Mouse (Mus musculus): ENCODE data around the gene Cenpe.
A peak's percentile ranks its signal among the peaks of the same experiment; 100 is the strongest.

Gene Cenpe

GRCm38 (mm10) chr3:135280669-135281415 lies 68.5 kb downstream of the Cenpe start, which contains the start of gene Bdh2:
TSS of gene Bdh2 (plus strand) at chr3:135281221.
- peak; percentile 70 for DNase-seq (ENCODE audit: low spot score)

DNA sequence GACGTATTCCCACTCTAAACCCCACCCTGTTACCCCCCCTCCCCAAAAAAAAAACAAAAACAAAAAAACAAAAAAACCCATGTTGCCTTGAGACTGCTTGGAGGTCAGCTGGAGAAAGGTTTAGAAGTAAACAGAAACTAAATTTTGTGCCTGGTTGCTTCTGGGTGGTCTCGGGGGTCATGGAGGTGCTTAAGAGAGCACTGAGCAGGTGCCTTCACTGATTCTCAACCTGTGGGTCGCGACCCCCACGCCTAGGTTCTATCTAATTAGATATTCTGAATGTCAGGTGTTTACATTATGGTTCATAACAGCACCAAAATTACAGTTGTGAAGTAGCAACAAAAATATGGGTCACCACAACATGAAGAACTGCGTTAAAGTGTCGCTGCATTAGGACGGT lies 69.4 kb downstream of the Cenpe start:
- no peak for DNase-seq (ENCODE audit: low spot score)

DNA sequence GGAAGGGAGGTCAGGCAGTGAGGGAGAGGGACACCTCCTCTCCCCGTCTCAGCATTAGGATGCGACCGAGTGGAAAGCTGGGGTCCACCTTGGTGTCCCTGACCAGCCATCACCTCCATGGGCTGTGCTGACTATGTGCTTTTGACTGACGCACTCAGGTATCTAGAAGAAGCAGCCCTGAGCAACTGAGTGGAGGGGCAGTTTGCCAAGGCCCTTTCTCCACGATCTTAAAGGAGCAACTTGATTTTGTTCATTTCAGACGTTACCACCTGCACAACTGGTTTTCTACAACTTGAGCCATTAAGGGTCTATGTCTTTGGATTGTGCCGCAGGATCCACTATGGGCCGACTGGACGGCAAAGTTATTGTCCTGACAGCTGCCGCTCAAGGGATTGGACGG lies 72.9 kb downstream of the Cenpe start:
- no peak for DNase-seq (ENCODE audit: low spot score)

- no peak for DNase-seq (ENCODE audit: low spot score)
Measured at GRCm38 (mm10) chr3:135285807-135286206, 73.5 kb downstream of the Cenpe start.

- DNase-seq (ENCODE audit: low spot score): no peak
Measured at GRCm38 (mm10) chr3:135288138-135288750, 75.9 kb downstream of the Cenpe start.

GRCm38 (mm10) chr3:135289148-135289547 lies 76.8 kb downstream of the Cenpe start:
- no peak for DNase-seq (ENCODE audit: low spot score)

- no peak for DNase-seq (ENCODE audit: low spot score)
Measured at GRCm38 (mm10) chr3:135290249-135290894, 78.0 kb downstream of the Cenpe start.

GRCm38 (mm10) chr3:135293703-135294102 lies 81.4 kb downstream of the Cenpe start:
- no peak for DNase-seq (ENCODE audit: low spot score)

DNA sequence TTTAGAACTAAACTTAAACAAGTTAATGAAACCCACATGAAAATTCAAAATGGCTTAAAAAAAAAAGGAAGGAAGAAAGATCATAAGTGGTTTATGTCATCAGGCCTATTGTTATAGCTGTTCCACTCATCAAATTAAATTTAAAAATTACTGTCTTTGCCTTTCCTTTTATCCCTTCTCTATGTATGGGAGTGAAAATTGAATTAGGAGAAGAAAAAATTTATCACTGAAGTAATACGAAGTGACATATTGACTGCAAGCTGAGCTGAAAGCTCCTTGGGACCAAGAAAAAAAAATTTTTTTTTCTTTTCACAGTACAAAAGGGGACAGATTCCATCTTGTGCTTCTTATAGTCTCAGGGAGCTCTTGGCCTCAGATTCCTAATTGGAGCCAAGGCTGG lies 83.2 kb downstream of the Cenpe start:
- no peak for DNase-seq (ENCODE audit: low spot score)

DNA sequence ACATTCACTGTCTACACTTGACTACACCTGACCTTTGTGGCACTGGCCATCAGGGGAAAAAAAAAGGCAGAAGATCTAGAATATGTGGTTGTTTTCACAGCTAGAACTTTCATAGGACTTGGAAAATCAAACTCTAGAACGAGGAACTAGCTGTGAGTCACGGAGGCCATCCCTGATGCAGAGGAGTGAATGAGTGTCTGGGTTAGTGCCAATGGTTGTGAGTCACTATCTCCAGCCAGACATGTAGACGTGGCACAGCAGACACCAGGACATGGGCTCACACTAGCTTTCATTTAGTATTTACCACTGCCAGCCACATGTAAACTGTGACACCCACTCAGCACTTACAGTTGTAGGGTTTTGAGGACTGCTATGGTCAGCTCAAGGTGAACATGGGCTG lies 86.2 kb downstream of the Cenpe start:
- peak; percentile 33 for DNase-seq (ENCODE audit: low spot score)

DNA sequence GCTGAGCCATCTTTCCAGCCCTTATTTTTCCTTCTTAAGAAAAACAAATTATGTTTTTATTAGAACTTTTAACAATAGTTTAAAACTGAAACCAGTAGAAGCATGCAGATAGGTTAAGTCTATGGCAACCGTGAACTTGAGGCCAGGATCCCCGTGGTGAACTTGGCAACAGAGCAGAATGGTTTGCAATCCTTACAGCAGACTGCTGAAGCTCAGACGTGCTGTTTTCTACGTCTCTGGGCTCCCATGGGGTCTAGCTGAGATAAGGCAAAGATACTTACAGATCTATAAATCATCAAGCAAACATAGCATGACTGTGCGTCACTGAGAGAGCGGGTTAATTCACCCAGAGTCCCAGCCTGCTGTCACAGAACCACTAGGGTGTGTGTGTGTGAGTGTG lies 87.7 kb downstream of the Cenpe start:
- no peak for DNase-seq (ENCODE audit: low spot score)

- no peak for DNase-seq (ENCODE audit: low spot score)
Measured at GRCm38 (mm10) chr3:135304060-135304459, 91.7 kb downstream of the Cenpe start.

DNA sequence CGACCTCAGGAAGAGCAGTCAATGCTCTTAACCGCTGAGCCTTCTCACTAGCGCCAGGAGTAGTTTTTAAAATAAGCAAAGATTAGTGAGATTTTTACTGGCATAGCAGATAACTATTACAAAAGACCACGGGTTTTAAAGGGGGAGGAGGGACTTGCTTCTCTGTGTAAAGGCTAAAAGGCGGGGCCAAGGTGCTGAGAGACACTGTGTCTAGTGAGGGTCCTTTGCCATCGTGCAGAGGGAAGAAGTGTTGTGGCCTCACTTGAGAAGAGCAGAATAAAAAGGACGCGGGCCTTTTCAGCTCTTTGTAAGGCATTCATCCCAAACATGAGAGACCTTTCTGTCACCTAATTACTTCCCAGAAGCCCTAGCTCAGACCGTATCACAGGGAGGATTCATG lies 92.2 kb downstream of the Cenpe start:
- DNase-seq (ENCODE audit: low spot score): no peak

DNA sequence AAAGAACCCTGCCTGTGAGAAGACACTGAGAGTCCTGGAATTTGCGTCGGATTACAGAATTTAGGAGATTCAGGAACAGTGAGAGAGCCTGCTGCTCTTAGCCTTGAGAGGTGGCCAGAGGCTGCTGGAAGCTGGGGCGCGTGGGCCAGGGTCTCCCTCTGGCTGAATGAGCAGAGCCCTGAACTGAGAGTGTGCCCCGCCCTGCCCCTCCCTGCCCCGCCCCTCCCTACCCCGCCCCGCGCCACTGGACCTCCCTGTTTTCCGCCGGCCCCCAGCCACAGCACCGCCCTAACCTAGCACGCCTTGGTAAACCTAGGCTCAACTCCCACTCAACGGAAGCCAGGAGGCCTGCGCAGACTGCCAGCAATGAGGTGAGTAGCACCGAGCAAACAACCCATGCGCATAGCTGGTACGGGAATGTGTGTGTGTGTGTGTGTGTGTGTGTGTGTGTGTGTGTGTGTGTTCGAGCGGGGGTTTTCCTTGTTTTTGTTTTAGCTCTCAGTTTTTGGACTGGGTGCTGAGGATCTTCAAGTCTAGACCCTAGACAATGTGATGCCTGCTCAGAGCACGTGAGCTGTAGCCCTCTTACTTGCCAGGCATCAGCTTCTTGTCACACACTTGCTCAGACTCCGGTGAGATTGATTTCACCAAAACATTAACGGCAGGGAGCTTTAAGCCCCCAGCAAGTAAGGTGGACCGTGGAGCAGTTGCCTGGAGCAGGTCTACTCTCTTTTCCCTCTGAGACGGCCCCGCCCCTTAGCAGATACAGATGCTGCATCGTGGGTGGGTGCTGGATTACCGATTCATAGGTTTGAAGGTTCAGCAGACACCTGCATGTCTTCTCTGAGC lies 95.3 kb downstream of the Cenpe start, which contains the start of gene Slc9b2:
Gene Slc9b2, plus strand, starts transcription at position 290 of the 849 bp plus-strand sequence.
- peak; percentile 20 for DNase-seq (ENCODE audit: low spot score)

- DNase-seq (ENCODE audit: low spot score): no peak
Measured at GRCm38 (mm10) chr3:135312916-135313491, 100.7 kb downstream of the Cenpe start.

- no peak for DNase-seq (ENCODE audit: low spot score)
Measured at GRCm38 (mm10) chr3:135313727-135314126, 101.4 kb downstream of the Cenpe start.

DNA sequence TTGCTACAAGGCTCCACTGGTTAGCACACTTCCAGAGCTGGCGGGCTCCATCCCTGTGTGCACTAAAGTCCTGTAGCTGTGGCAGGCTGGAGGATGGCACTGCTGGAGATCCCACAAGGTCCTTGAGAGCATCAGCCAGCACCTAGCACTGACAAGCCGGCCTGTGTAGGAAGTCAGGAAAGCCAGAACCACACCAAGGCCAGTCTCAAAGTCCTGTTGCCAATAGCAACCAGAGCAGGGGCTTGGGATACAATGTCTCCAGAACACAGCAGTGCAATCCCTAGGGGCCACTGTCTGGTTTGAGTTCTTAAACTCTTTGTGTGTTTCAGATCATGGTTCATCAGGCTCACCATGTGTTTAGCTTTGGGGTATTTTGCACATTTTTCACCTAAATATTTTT lies 102.5 kb downstream of the Cenpe start:
- no peak for DNase-seq (ENCODE audit: low spot score)

GRCm38 (mm10) chr3:135315720-135316425 lies 103.5 kb downstream of the Cenpe start:
- DNase-seq (ENCODE audit: low spot score): no peak

- no peak for DNase-seq (ENCODE audit: low spot score)
Measured at GRCm38 (mm10) chr3:135318331-135318730, 106.0 kb downstream of the Cenpe start.

All from ovary, adult 18-20 months (tissue).